Mouse (Mus musculus) thymus, postnatal 4 days (tissue): ENCODE data around the gene Tubb2b.
A peak's percentile ranks its signal among the peaks of the same experiment; 100 is the strongest.

Experiments used
- DNase-seq: peaks from one replicate; pipeline ENCODE4 v3.0.0; 2021

The Tubb2b gene

DNA sequence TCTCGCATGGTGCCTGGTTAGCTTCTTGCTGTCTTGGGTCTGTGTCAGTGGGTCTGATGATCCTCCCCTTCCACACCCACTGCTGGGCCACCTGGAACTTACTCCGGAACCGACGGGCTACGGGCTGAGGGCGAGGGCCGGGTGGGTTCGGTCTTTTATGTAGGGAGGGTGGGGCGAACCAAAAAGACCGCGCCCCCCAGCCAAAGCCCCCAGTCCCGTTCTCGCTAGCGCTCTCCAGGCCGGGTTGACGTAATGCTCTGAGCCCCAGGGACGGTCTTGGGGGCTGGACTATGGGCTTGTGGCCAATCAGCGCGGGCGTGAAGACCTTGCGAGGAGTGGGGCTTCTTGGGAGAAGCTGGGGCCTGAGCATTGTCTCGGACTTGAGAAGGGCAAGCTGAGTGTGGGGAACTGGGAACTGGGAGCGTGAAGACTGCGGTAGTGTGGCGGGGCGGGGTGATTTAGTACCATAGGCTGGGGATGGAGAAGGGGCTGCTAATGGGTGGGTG is at the start of gene Tubb2b:
Gene Tubb2b, minus strand, starts transcription at position 241 of the 506 bp plus-strand sequence.
- peak; percentile 78 for DNase-seq

- DNase-seq = no peak
Measured at GRCm38 (mm10) chr13:34174025-34174424, 43.8 kb upstream of the Tubb2b start.

DNA sequence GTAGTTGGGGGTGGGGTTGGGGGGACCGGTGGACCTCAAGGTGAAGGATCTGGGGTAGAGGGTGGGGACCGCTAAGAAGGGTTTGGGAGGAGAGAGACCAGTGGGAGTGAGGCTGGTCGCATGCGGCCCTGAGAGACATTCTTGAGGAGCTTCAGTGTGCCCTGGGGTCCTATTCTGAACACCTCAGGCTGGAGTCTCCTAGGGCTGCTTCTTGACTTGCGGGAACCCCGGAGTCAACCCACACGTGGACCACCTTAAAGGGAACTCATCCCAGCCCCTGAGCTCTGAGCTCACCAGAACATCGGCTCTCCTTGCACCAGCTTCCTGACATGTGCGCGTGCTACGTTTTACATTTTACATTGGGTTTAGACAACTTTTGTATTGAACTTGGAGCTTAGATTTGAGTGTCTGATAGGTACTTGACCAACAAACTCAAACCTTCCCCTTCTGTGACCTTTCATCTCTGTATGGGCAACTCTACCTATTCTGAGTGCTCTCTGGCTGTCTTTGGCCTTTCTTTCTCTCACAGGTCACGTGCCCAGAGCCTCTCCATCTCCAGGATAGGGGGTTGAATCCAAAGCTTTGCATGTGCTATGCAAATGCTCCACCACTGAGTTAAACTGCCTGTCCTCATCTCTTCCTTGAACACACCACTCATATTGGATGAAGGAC is 33.2 kb upstream of the Tubb2b start:
- no peak for DNase-seq

- peak; percentile 98 for DNase-seq
Measured at GRCm38 (mm10) chr13:34162491-34163303, 32.4 kb upstream of the Tubb2b start, which contains the start of gene Psmg4. Gene Psmg4, plus strand, starts transcription at chr13:34162964.

- DNase-seq = no peak
Measured at GRCm38 (mm10) chr13:34159926-34160325, 29.7 kb upstream of the Tubb2b start.

- DNase-seq = no peak
Measured at GRCm38 (mm10) chr13:34157596-34158157, 27.4 kb upstream of the Tubb2b start.

- DNase-seq = no peak
Measured at GRCm38 (mm10) chr13:34156840-34157185, 26.5 kb upstream of the Tubb2b start.

DNA sequence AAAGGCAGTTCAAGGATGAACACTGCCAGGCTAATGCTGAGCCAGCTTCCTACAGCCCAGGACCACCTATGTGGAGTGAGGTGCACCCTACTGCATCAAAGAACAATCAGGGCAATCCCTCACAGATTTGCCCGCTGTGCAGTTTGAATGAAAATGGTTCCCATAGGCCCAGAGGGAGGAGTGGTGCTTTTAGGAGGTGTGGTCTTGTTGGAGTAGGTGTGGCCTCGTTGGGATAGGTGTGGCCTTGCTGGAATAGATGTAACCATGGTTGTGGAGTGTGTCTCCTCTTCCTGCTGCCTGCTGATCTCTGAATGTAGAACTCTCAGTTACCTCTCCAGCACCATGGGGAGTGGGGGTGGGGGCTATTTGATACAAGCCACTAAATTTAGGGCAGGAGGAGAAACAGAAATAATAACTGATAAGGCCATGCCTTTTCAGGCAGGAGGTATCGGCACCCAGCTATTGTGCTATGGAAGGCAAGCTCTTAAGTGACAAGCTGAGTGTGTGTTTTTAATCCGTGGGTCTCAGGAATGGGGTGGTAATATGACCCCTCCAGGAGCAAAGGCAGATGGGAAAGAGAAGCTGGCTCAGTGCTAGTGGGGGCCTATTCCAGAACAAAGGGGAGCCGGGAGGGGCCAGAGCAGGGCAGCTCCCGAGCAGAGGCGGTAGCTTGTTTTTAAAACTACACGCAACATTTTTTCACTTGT is 26.0 kb upstream of the Tubb2b start:
- DNase-seq = no peak

- DNase-seq = peak; percentile 81
Measured at GRCm38 (mm10) chr13:34154931-34155272, 24.6 kb upstream of the Tubb2b start.

DNA sequence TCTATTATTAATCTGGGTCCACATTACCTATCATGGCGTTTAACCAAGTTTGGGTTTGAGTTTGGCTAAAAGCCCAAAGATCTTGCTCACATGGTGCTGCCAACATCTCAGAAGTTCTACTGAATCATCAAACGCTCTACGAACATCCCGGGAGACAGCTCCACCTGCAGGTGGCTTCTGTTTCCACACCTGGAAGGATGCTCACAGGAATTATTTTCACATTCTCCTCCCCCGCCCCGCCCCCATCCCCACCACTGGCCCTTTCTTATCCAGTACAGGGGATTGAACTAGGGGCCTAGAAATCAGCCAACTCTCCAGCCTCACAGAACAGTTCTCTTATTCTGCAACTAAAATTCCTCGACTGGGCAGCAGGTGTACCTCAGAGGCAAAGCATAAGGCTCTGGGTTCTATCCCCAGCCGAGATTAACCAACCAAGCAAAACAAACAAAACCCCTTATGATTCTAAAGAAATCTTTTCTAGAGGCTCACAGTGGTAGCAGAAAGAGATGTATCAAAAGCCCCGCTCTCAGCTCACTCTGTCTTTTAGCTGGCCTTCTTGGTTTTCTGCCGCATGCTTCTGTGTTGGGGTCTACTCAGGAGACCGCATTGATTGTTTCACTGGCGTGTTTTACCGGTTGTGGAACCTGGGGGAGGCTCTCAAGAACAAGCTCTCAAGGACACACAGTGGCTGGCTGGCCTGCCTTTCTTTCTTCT is 24.1 kb upstream of the Tubb2b start:
- DNase-seq = peak; percentile 91

DNA sequence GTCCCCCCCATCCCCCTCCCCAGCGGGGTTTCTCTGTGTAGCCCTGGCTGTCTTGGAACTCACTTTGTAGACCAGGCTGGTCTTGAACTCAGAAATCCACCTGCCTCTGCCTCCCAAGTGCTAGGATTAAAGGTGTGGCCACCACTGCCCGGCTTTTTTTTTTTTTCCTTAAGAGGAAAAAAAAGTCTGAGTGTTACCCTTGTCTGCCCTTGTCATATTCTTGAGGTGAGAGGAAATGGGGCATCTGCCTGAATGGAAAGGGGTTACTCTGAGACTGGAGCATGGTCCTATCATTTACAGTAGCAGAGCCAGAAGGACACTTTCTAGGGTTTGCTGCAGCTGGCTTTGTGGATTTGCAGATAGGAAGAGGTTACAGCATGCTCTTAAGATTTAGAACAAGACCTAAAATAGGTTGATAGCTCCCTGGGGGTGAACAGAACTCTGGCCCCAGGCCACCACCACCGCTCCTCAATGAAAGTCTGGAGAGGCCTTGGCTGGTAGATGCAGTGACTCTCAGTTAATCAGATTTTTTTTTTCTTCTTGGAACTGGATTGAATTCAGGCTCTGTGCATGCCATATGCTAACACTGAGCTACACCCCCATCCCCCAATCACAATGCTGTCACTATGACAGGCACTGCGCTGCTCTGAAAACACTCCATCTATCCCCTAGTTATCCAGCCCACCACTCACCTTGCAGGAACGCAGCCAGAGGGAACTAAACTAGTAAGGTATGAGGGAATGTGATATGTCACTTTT is 23.2 kb upstream of the Tubb2b start:
- DNase-seq = no peak

DNA sequence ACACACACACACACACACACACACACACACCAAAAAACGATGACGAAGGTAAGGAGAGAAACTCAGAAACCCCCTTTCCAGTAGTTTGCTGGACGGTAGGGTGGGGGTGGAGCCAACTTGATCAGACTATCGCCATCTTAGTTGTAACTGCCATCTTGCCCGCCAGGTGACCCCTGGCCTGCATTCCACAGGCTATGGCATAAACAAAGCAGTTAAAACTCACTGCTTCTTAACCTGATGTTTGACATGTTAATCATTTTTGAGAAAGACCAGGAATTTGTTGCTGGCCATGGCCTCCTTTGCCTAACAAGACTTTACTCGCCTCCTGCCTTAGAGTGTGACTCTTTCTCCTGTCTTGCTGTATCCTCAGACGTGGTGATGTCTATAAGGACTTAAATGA is 22.4 kb upstream of the Tubb2b start:
- DNase-seq = no peak

DNA sequence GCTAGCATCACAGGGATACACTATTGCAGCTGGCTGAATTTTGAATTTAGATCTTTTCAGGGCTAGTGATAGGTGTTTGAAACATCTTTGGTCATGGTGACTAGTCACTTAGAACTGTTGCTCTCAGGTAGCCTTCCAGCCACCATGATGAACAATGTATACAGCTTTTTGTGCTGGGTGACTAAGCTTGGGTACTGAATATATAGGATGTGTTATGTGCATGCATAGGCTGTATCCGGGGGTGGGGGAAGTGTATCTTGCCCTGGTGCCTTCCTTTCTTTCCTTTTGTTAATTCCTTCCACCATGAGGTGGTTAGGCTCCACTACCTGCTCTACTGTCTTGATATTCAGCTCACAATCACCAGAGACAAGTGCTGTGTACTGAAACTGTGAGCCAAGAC is 21.2 kb upstream of the Tubb2b start:
- DNase-seq = no peak

DNA sequence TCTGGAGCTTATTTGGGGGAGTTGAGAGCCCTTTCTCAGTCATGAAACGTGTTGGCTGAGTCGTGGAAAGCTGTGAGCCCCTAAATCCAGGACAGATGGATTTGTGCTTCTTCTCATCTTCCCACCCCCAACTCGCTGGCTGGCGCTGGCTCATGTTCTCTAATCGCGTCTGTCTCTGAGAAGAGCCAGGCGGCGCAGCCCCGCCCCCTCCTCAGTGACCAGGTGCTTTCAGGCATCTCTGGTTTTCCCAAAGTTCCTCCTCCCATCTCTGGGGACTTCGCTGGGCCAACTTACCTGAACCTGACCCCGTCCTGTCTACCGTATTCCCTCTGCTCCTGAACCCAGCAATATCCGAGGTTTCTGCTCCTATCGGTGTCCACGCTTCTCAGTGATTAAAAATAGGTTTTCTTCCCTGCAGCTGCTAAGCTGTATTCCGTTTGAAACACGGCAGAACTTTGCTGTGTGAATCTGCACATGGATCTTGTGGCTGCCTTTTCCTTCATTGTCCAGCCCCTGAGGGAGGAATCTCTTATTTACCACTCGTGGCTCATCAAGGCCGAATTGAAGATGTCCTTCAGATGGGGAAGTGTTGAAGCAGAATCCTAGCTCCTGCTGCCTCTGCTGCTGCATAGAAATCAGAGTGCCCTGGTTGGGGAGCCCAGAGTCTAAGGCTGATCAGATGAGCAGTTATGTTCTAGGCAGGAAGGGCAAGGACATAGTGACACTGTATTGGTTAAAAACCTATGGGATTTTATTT is 20.2 kb upstream of the Tubb2b start:
- peak; percentile 23 for DNase-seq

GRCm38 (mm10) chr13:34149463-34150176 is 19.4 kb upstream of the Tubb2b start:
- no peak for DNase-seq

DNA sequence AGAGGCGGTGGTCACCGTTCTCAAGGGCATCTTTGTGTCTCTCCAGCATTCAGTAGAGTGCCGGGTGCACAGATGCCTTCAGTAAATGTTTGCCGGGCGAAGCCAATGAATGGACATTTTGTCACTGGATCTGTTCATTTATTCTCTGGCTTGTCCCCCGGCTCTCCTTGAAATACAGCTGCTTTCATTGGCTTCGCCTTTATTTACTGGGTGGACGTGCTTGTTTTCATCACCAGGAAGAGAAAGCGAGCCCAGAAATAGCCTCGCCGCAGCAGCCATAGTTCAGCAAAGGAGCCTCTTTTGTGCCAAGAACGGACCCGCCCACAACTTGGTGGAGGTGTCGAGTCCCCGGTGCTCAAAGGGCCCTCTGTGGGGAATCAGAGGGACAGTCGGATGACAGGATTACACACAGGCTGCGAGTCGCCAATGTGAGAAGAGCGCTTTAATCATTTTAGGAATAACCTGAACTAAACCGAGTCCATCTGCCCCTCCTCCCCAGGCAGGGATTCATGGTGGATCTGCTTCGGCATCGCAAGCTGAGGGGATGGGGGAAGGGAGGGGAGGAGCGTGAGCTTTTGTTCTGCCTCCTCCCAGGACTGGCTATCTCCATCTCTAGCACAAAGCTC is 18.6 kb upstream of the Tubb2b start:
- peak; percentile 75 for DNase-seq

DNA sequence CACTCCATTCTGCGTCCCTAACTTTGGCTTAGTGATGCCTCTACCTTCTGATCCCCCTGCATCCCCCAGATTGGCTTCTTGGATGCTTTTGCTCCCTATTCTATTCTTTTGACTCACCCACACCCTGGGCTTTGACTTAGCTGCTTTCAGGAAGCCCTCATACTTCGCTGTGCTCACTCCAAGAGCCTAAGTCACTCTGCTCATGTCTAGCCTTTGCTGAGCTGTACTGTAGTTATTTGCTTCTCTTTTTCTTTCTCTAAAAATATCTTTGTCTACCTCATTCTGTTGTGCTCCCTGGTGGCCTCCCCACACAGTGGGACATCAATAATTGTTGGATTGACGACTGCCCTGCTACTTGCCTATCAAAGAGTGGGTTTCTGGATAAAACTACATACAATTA is 17.9 kb upstream of the Tubb2b start:
- DNase-seq = peak; percentile 5

DNA sequence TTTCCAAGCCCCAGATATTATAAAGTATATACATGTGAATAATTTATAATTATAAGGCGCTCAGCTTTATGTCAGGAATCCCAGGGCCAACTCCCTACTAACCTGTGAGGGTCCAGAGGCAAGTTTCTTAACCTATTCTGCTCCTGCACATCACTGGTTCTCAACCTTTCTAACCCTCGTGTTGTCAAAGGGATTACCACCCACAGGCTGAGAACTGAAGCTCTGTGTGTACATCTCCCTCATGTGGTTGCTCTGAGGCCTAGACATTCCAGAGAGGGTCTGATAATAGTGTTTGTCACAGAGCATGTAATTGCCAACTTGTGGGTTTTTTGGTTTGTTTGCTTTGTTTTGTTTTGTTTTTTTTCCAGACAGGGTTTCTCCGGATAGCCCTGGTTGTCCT is 16.6 kb upstream of the Tubb2b start:
- peak; percentile 21 for DNase-seq

GRCm38 (mm10) chr13:34143389-34143788 is 13.1 kb upstream of the Tubb2b start:
- peak; percentile 3 for DNase-seq

GRCm38 (mm10) chr13:34136605-34137004 is 6.3 kb upstream of the Tubb2b start:
- peak; percentile 10 for DNase-seq
